In the genomic region with DNA sequence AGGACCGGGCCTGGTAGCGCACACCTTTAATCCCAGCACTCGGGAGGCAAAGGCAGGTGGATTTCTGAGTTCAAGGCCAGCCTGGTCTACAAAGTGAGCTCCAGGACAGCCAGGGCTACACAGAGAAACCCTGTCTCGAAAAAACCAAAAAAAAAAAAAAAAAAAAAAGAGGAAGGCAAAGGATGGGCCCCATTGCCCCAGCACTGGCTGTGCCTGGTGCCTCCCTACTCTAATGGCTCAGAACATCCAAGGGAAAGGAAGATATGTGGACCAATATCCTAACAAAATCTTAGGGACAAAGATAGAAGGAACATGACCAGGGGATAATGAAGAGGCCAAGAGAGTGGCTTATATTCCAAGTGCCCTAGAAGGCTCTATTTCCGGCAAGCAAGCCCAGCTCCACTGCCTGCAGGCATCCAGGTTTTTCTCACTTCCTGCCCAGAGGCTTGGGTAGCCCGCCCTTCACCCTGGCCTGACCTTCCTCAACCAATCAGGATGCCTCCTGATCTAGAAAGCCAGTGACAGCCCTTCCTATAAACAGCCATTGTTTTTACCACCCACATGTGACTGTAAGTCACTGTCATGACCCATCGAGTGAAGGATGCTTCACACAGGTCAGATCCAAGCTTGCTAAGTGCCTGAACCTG, we compare ENCODE assay signal across 10 mouse cellular contexts. TPM values are rescaled to one million over a fixed set of nuclear protein-coding genes. Genes with fewer than 3 reads are reported as not detected.
DNase-seq lines count a peak whose midpoint lies in the region; ATAC-seq lines count a peak whose summit lies in the region.
"Had no signal": no experiment of that assay in that cellular context is flagged by ENCODE, and none has a peak within 500 bp of the region (broad histone marks: within the 10 kb centered on the region; RNA-seq: fewer than 3 reads in every experiment).

No protein-coding gene starts in this region.

- 56% methylated on average over 6 of the region's 7 CpGs for WGBS in kidney, embryonic 14.5 days

- H3K4me1 ChIP-seq in kidney, embryonic 14.5 days (ENCODE audit: control insufficient read depth, insufficient read depth, low read length) = peaks cover 17% of the 10 kb centered on the region

- no peak overlapping the region for H3K4me2 ChIP-seq in kidney, embryonic 14.5 days (replicated peaks; ENCODE audit: low read depth, low read length)

- H3K36me3 ChIP-seq in kidney, embryonic 14.5 days (ENCODE audit: control insufficient read depth, insufficient read depth, low read length) = no peaks in the 10 kb centered on the region
- H3K36me3 ChIP-seq: liver, embryonic 13.5 days had no signal

- H3K9me3 ChIP-seq in kidney, embryonic 14.5 days (ENCODE audit: control insufficient read depth, low read length) = no peaks in the 10 kb centered on the region
- H3K9me3 ChIP-seq: liver, embryonic 13.5 days had no signal

- no peak overlapping the region for H3K9ac ChIP-seq in kidney, embryonic 14.5 days (ENCODE audit: low read depth, low read length)

- no peak overlapping the region for H3K27ac ChIP-seq in kidney, embryonic 14.5 days (ENCODE audit: low read depth, low read length)

- H3K27me3 ChIP-seq in kidney, embryonic 14.5 days (ENCODE audit: control insufficient read depth, insufficient read depth, low read length) = peaks cover 16% of the 10 kb centered on the region

- H3K4me3 ChIP-seq in kidney, embryonic 14.5 days (ENCODE audit: low read length) = no peak overlapping the region

- ATAC-seq in kidney, embryonic 14.5 days (ENCODE audit: low FRiP score, low TSS enrichment) = no peak
- peak; percentile 52 for ATAC-seq in activated CD4-positive, CD25-positive, alpha-beta regulatory T cell, adult 4 months
- no peak for ATAC-seq in erythroblast, adult 5-6 weeks (replicated peaks; ENCODE audit: low FRiP score, poor library complexity, severe bottlenecking)

- peak; percentile 54 for DNase-seq in kidney, postnatal 10 days
- DNase-seq in kidney, postnatal 25 days = peak; percentile 30 to 66
- DNase-seq in retina, postnatal 1 day = peak; percentile 63
- no peak for DNase-seq in left cerebral cortex, adult 18-20 months (ENCODE audit: low spot score in 2 of 2)
- DNase-seq in ovary, postnatal 14 days (ENCODE audit: low spot score) = no peak
- DNase-seq: cerebellum, postnatal 10 days; liver, embryonic 13.5 days had no signal

RNA-seq across cellular contexts. Expression of a gene that starts 2.8 kb away (rescaled TPM):
- 1.1 and 1.3 TPM in 2 replicates for polyA plus RNA-seq in kidney, embryonic 14.5 days (2014; fragmentation: Nextera tagmentation; extraction: Ambion mirVana)
- 1 to 10 TPM; 2.2 to 2.9 TPM for polyA plus RNA-seq in activated CD4-positive, CD25-positive, alpha-beta regulatory T cell, adult 4 months (2017; shearing (Covaris generic))
- 1 to 10 TPM; 4.2 to 6.4 TPM for total RNA-seq in left cerebral cortex, adult 18-20 months (2021)
- not detected in 2 replicates for total RNA-seq in erythroblast, adult 5-6 weeks (2015; ENCODE audit: low replicate concordance)
- total RNA-seq in erythroblast, adult 5-6 weeks (2017; ENCODE audit: low replicate concordance) = not detected in 2 replicates

RNA-seq across cellular contexts. Expression of a gene that starts 4.3 kb away (rescaled TPM):
- polyA plus RNA-seq in kidney, embryonic 14.5 days (2014; fragmentation: Nextera tagmentation; extraction: Ambion mirVana) = 44.9 and 55.0 TPM in 2 replicates
- 10 to 100 TPM; 15.3 to 21.6 TPM for polyA plus RNA-seq in activated CD4-positive, CD25-positive, alpha-beta regulatory T cell, adult 4 months (2017; shearing (Covaris generic))
- 10 to 100 TPM; 43.3 to 56.1 TPM for total RNA-seq in left cerebral cortex, adult 18-20 months (2021)
- 11.3 and 22.7 TPM in 2 replicates for total RNA-seq in erythroblast, adult 5-6 weeks (2015; ENCODE audit: low replicate concordance)
- total RNA-seq in erythroblast, adult 5-6 weeks (2017; ENCODE audit: low replicate concordance) = 2.9 and 5.5 TPM in 2 replicates

RNA-seq across cellular contexts. Expression of a gene that starts 24.1 kb away (rescaled TPM):
- 0.57 and 0.60 TPM in 2 replicates for polyA plus RNA-seq in kidney, embryonic 14.5 days (2014; fragmentation: Nextera tagmentation; extraction: Ambion mirVana)
- polyA plus RNA-seq in activated CD4-positive, CD25-positive, alpha-beta regulatory T cell, adult 4 months (2017; shearing (Covaris generic)) = under 1 TPM in 1 of 2 experiments, not detected in 1; 0.85 TPM
- under 1 TPM in 1 of 2 experiments, not detected in 1; 0.54 TPM for total RNA-seq in left cerebral cortex, adult 18-20 months (2021)
- total RNA-seq in erythroblast, adult 5-6 weeks (2015; ENCODE audit: low replicate concordance) = not detected in 2 replicates
- total RNA-seq in erythroblast, adult 5-6 weeks (2017; ENCODE audit: low replicate concordance) = 1.3 TPM in 1 of 2 replicates, not detected in the other
- polyA plus RNA-seq: liver, embryonic 13.5 days had no signal

RNA-seq across cellular contexts. Expression of a gene that starts 24.5 kb away (rescaled TPM):
- 6.3 and 12.0 TPM in 2 replicates for polyA plus RNA-seq in kidney, embryonic 14.5 days (2014; fragmentation: Nextera tagmentation; extraction: Ambion mirVana)
- under 1 TPM in 1 of 2 experiments, not detected in 1; 0.42 TPM for polyA plus RNA-seq in activated CD4-positive, CD25-positive, alpha-beta regulatory T cell, adult 4 months (2017; shearing (Covaris generic))
- 10 to 100 TPM in 1 of 2 experiments, 1 to 10 TPM in 1; 8.0 to 10.7 TPM for total RNA-seq in left cerebral cortex, adult 18-20 months (2021)
- not detected in 2 replicates for total RNA-seq in erythroblast, adult 5-6 weeks (2015; ENCODE audit: low replicate concordance)
- not detected in 2 replicates for total RNA-seq in erythroblast, adult 5-6 weeks (2017; ENCODE audit: low replicate concordance)

RNA-seq across cellular contexts. Expression of a gene that starts 34.2 kb away (rescaled TPM):
- 45.5 and 60.2 TPM in 2 replicates for polyA plus RNA-seq in kidney, embryonic 14.5 days (2014; fragmentation: Nextera tagmentation; extraction: Ambion mirVana)
- 10 to 100 TPM; 54.8 to 58.3 TPM for polyA plus RNA-seq in activated CD4-positive, CD25-positive, alpha-beta regulatory T cell, adult 4 months (2017; shearing (Covaris generic))
- 100 to 1,000 TPM; 128 to 129 TPM for total RNA-seq in left cerebral cortex, adult 18-20 months (2021)
- 0.58 and 4.2 TPM in 2 replicates for total RNA-seq in erythroblast, adult 5-6 weeks (2015; ENCODE audit: low replicate concordance)
- total RNA-seq in erythroblast, adult 5-6 weeks (2017; ENCODE audit: low replicate concordance) = 2.5 and 3.5 TPM in 2 replicates

Comparison
In these comparisons a context has a peak if more than half of its experiments do, and no peak if none do; other contexts are left out.
1. DNase-seq: peak in kidney, postnatal 10 days (single experiment), kidney, postnatal 25 days (2 of 2) and retina, postnatal 1 day (single experiment); none in left cerebral cortex, adult 18-20 months (0 of 2) and ovary, postnatal 14 days (single experiment).
2. RNA of a gene that starts 2.8 kb away (total RNA-seq): 4.2 to 6.4 TPM in left cerebral cortex, adult 18-20 months; not detected in erythroblast, adult 5-6 weeks; every median in the first group is over 4 times any median in the second.